Mouse (Mus musculus) monocyte, adult 59 days (primary cell): Measurements from ENCODE around the gene Vps52. TPM values are rescaled to one million over a fixed set of nuclear protein-coding genes. Genes with fewer than 3 reads are reported as not detected.

Experiments used
- total RNA-seq, 2 experiments: library from RNA; stranded (reverse); gene quantifications; one replicate each; pipeline ENCODE4 v1.2.4; 2023

Vps52 gene
- 10 to 100 TPM; 48.0 to 57.5 TPM for total RNA-seq

GRCm38 (mm10) chr17:33955555-33956214 is at the start of gene Vps52, which contains the start of gene Rps18:
Gene Vps52, plus strand, starts transcription at chr17:33955812.
Gene Rps18, minus strand, starts transcription at chr17:33956001.

GRCm38 (mm10) chr17:33909077-33909868 is 46.3 kb upstream of the Vps52 start, which contains the start of gene Daxx:
Gene Daxx, plus strand, starts transcription at chr17:33909414.

GRCm38 (mm10) chr17:33915671-33916250 is 39.9 kb upstream of the Vps52 start, which contains the start of the genes Tapbp and Zbtb22:
Gene Tapbp, plus strand, starts transcription at chr17:33915899.
Gene Zbtb22, plus strand, starts transcription at chr17:33915904.

GRCm38 (mm10) chr17:33929371-33930279 is 26.0 kb upstream of the Vps52 start, which contains the start of gene Rgl2:
Gene Rgl2, plus strand, starts transcription at chr17:33929543.

GRCm38 (mm10) chr17:33940206-33940805 is 15.3 kb upstream of the Vps52 start, which contains the start of the genes Pfdn6 and Wdr46:
Gene Pfdn6, minus strand, starts transcription at chr17:33940343.
Gene Wdr46, plus strand, starts transcription at chr17:33940660.

GRCm38 (mm10) chr17:33951021-33951946 is 4.3 kb upstream of the Vps52 start, which contains the start of gene B3galt4:
Gene B3galt4, minus strand, starts transcription at chr17:33951488.

GRCm38 (mm10) chr17:34000150-34000537 is 44.5 kb downstream of the Vps52 start, which contains the start of gene H2-K1:
Gene H2-K1, minus strand, starts transcription at chr17:34000347.

Other genes starting within 250 kb of the Vps52 start
- gene March2, start 237.1 kb upstream of the Vps52 start, total RNA-seq: 10 to 100 TPM; 56.4 to 61.5 TPM
- 100 to 1,000 TPM; 210 to 222 TPM for gene Rab11b, start 195.3 kb upstream of the Vps52 start, total RNA-seq
- 1 to 10 TPM; 5.3 to 7.1 TPM for gene Angptl4, start 174.0 kb upstream of the Vps52 start, total RNA-seq
- gene Kank3, start 145.3 kb upstream of the Vps52 start, total RNA-seq: 10 to 100 TPM; 17.2 to 17.8 TPM
- gene Rps28, start 131.2 kb upstream of the Vps52 start, total RNA-seq: 1,000 to 10,000 TPM; 2,442 to 2,474 TPM
- gene Ndufa7, start 131.2 kb upstream of the Vps52 start, total RNA-seq: 100 to 1,000 TPM; 123 to 158 TPM
- 1 to 10 TPM; 1.8 to 2.6 TPM for gene Cd320, start 112.7 kb upstream of the Vps52 start, total RNA-seq
- not detected for gene Gm7029, start 82.0 kb upstream of the Vps52 start, total RNA-seq
- gene Kifc1, start 65.2 kb upstream of the Vps52 start, total RNA-seq: 1 to 10 TPM; 1.1 to 2.9 TPM
- 1 to 10 TPM in 1 of 2 experiments, not detected in 1; 4.0 TPM for gene Platr17, start 50.7 kb upstream of the Vps52 start, total RNA-seq
- gene Daxx, start 46.4 kb upstream of the Vps52 start, total RNA-seq: 10 to 100 TPM; 74.9 to 76.2 TPM
- gene Tapbp, start 39.9 kb upstream of the Vps52 start, total RNA-seq: 100 to 1,000 TPM; 399 to 458 TPM
- gene Zbtb22, start 39.9 kb upstream of the Vps52 start, total RNA-seq: 10 to 100 TPM; 32.1 to 39.3 TPM
- gene Rgl2, start 26.3 kb upstream of the Vps52 start, total RNA-seq: 100 to 1,000 TPM; 186 to 207 TPM
- gene Pfdn6, start 15.5 kb upstream of the Vps52 start, total RNA-seq: 10 to 100 TPM; 51.6 to 71.3 TPM
- 10 to 100 TPM; 30.5 to 34.8 TPM for gene Wdr46, start 15.2 kb upstream of the Vps52 start, total RNA-seq
- gene B3galt4, start 4.3 kb upstream of the Vps52 start, total RNA-seq: 10 to 100 TPM; 14.7 to 17.3 TPM
- 100 to 1,000 TPM; 791 to 877 TPM for gene Rps18, start 189 bp downstream of the Vps52 start, total RNA-seq
- gene H2-K1, start 44.5 kb downstream of the Vps52 start, total RNA-seq: 1,000 to 10,000 TPM; 3,154 to 3,159 TPM
- 10 to 100 TPM; 31.1 to 31.8 TPM for gene Ring1, start 68.9 kb downstream of the Vps52 start, total RNA-seq
- 10 to 100 TPM; 58.7 to 60.7 TPM for gene H2-Ke6, start 72.2 kb downstream of the Vps52 start, total RNA-seq
- 100 to 1,000 TPM; 102 to 104 TPM for gene Slc39a7, start 75.9 kb downstream of the Vps52 start, total RNA-seq
- 100 to 1,000 TPM; 100 to 103 TPM for gene Rxrb, start 76.0 kb downstream of the Vps52 start, total RNA-seq
- 1 to 10 TPM; 3.1 to 6.2 TPM for gene Col11a2, start 83.6 kb downstream of the Vps52 start, total RNA-seq
- gene H2-Oa, start 136.5 kb downstream of the Vps52 start, total RNA-seq: 10 to 100 TPM; 12.2 to 18.9 TPM
- gene H2-DMa, start 163.7 kb downstream of the Vps52 start, total RNA-seq: 100 to 1,000 TPM; 345 to 355 TPM
- 100 to 1,000 TPM; 367 to 380 TPM for gene Brd2, start 166.8 kb downstream of the Vps52 start, total RNA-seq
- 10 to 100 TPM; 88.6 to 96.9 TPM for gene H2-DMb2, start 187.5 kb downstream of the Vps52 start, total RNA-seq
- 100 to 1,000 TPM; 301 to 308 TPM for gene H2-DMb1, start 197.3 kb downstream of the Vps52 start, total RNA-seq
- 10 to 100 TPM; 93.6 to 93.9 TPM for gene Tap1, start 231.7 kb downstream of the Vps52 start, total RNA-seq
- 100 to 1,000 TPM in 1 of 2 experiments, 10 to 100 TPM in 1; 88.7 to 100 TPM for gene Psmb9, start 232.0 kb downstream of the Vps52 start, total RNA-seq
- gene Psmb8, start 241.9 kb downstream of the Vps52 start, total RNA-seq: 100 to 1,000 TPM; 199 to 211 TPM
- gene Tap2, start 247.7 kb downstream of the Vps52 start, total RNA-seq: 10 to 100 TPM; 71.7 to 73.7 TPM